In genomic region chr1:59625410-59625809, GRCm38 (mm10) we compare ENCODE assay signal across 18 mouse cellular contexts. TPM values are rescaled to one million over a fixed set of nuclear protein-coding genes. Genes with fewer than 3 reads are reported as not detected.
DNase-seq lines count a peak whose midpoint lies in the region; ATAC-seq lines count a peak whose summit lies in the region.
"Had no signal": no experiment of that assay in that cellular context is flagged by ENCODE, and none has a peak within 500 bp of the region (broad histone marks: within the 10 kb centered on the region; RNA-seq: fewer than 3 reads in every experiment).

No protein-coding gene starts in this region.

- H3K27ac ChIP-seq in heart, embryonic 12.5 days (ENCODE audit: poor library complexity, severe bottlenecking) = no peak overlapping the region
- H3K27ac ChIP-seq: heart, embryonic 13.5 days; layer of hippocampus, adult 2 months; liver, embryonic 13.5 days; midbrain, embryonic 12.5 days; neural tube, embryonic 12.5 days had no signal

- H3K9me3 ChIP-seq in heart, embryonic 12.5 days (replicated peaks) = no peaks in the 10 kb centered on the region
- H3K9me3 ChIP-seq: heart, embryonic 13.5 days; liver, embryonic 13.5 days; midbrain, embryonic 12.5 days; neural tube, embryonic 12.5 days had no signal

- no peaks in the 10 kb centered on the region for H3K27me3 ChIP-seq in heart, embryonic 12.5 days (replicated peaks)
- H3K27me3 ChIP-seq: liver, embryonic 13.5 days; midbrain, embryonic 12.5 days; neural tube, embryonic 12.5 days; Patski had no signal

- no peak overlapping the region for H3K4me2 ChIP-seq in heart, embryonic 12.5 days
- H3K4me2 ChIP-seq: heart, embryonic 13.5 days; liver, embryonic 13.5 days; midbrain, embryonic 12.5 days; neural tube, embryonic 12.5 days had no signal

- peak; percentile 36 for DNase-seq in heart, adult 8-10 months (ENCODE audit: low spot score)
- DNase-seq in Muller cell, postnatal 12 days (ENCODE audit: inconsistent ontology term) = peak; percentile 16
- DNase-seq in adrenal gland, postnatal 36 days = peak; percentile 19 to 59
- peak; percentile 91 to 95 for DNase-seq in cerebellum, postnatal 14 days
- no peak for DNase-seq in thymus, postnatal 4 days
- DNase-seq in spleen, postnatal 14 days (ENCODE audit: low spot score in 2 of 2) = no peak
- DNase-seq in spleen, postnatal 10 days (ENCODE audit: low spot score in 2 of 2) = no peak
- DNase-seq: embryo, embryonic 11 days; liver, embryonic 13.5 days; lung, postnatal 14 days had no signal

- no peak for ATAC-seq in heart, embryonic 12.5 days (ENCODE audit: insufficient number of reproducible peaks, low FRiP score)
- ATAC-seq: hindbrain, embryonic 16.5 days; Patski had no signal

- H3K9ac ChIP-seq in heart, embryonic 12.5 days = no peak overlapping the region
- H3K9ac ChIP-seq: heart, embryonic 13.5 days; liver, embryonic 13.5 days; midbrain, embryonic 12.5 days; neural tube, embryonic 12.5 days had no signal

- no peaks in the 10 kb centered on the region for H3K4me1 ChIP-seq in heart, embryonic 12.5 days (replicated peaks)
- H3K4me1 ChIP-seq: heart, embryonic 13.5 days; midbrain, embryonic 12.5 days; neural tube, embryonic 12.5 days had no signal

- H3K4me3 ChIP-seq in heart, embryonic 12.5 days = no peak overlapping the region
- H3K4me3 ChIP-seq: erythroblast, embryonic 14.5 days; heart, embryonic 13.5 days; layer of hippocampus, adult 2 months; liver, embryonic 13.5 days; midbrain, embryonic 12.5 days; neural tube, embryonic 12.5 days had no signal

- H3K36me3 ChIP-seq in heart, embryonic 12.5 days = no peaks in the 10 kb centered on the region
- H3K36me3 ChIP-seq: heart, embryonic 13.5 days; liver, embryonic 13.5 days; midbrain, embryonic 12.5 days; neural tube, embryonic 12.5 days had no signal

- WGBS in heart, embryonic 12.5 days = 83% methylated on average over 5 of the region's 5 CpGs

RNA-seq across cellular contexts. Expression of gene Sumo1, which starts 45.2 kb away (rescaled TPM):
- total RNA-seq in heart, adult 8-10 months (2022) = 10 to 100 TPM; 57.1 to 62.9 (median 62.1) TPM
- 254 TPM in 2 replicates for polyA plus RNA-seq in heart, embryonic 12.5 days (2016; fragmentation: Nextera tagmentation; extraction: Ambion mirVana)
- 100 to 1,000 TPM; 115 to 155 TPM for total RNA-seq in adrenal gland, postnatal 36 days (2021)

RNA-seq across cellular contexts. Expression of gene Nop58, which starts 59.4 kb away (rescaled TPM):
- 10 to 100 TPM; 26.2 to 35.4 (median 28.1) TPM for total RNA-seq in heart, adult 8-10 months (2022)
- 186 and 187 TPM in 2 replicates for polyA plus RNA-seq in heart, embryonic 12.5 days (2016; fragmentation: Nextera tagmentation; extraction: Ambion mirVana)
- total RNA-seq in adrenal gland, postnatal 36 days (2021) = 100 to 1,000 TPM in 1 of 2 experiments, 10 to 100 TPM in 1; 93.9 to 126 TPM

Comparison
In these comparisons a context has a peak if more than half of its experiments do, and no peak if none do; other contexts are left out.
1. DNase-seq: peak in heart, adult 8-10 months (single experiment), Muller cell, postnatal 12 days (single experiment), adrenal gland, postnatal 36 days (2 of 2) and cerebellum, postnatal 14 days (2 of 2); none in thymus, postnatal 4 days (single experiment), spleen, postnatal 14 days (0 of 2) and spleen, postnatal 10 days (0 of 2).